Comparison of ENCODE assay signal across 9 mouse cellular contexts in genomic region chr5:73344310-73344709, GRCm38 (mm10). TPM values are rescaled to one million over a fixed set of nuclear protein-coding genes. Genes with fewer than 3 reads are reported as not detected.
A peak's percentile ranks its signal among the peaks of the same experiment; 100 is the strongest.
DNase-seq lines count a peak whose midpoint lies in the region; ATAC-seq and TF ChIP-seq lines count a peak whose summit lies in the region.
"Had no signal": no experiment of that assay in that cellular context is flagged by ENCODE, and none has a peak within 500 bp of the region (broad histone marks: within the 10 kb centered on the region; RNA-seq: fewer than 3 reads in every experiment).

No protein-coding gene starts in this region.

- H3K9ac ChIP-seq in limb, embryonic 14.5 days (ENCODE audit: low read depth, low read length, severe bottlenecking) = no peak overlapping the region
- H3K9ac ChIP-seq: lung, embryonic 14.5 days had no signal

- DNase-seq in limb, embryonic 14.5 days (ENCODE audit: low spot score) = peak; percentile 63
- no peak for DNase-seq in limb, embryonic 10.5 days (ENCODE audit: low spot score)
- peak; percentile 56 for DNase-seq in adrenal gland, postnatal 25 days
- DNase-seq in induced T-regulatory cell, adult 2 months (ENCODE audit: low read depth) = peak; percentile 21
- peak; percentile 54 for DNase-seq in midbrain, embryonic 10.5 days (ENCODE audit: low spot score)
- DNase-seq in liver = no peak
- no peak for DNase-seq in ovary, adult 18-20 months (ENCODE audit: low spot score)
- DNase-seq in lung, postnatal 14 days = no peak
- DNase-seq: lung, embryonic 14.5 days had no signal

- no peak overlapping the region for H3K4me3 ChIP-seq in limb, embryonic 14.5 days (replicated peaks; ENCODE audit: low read length)
- no peak overlapping the region for H3K4me3 ChIP-seq in limb, embryonic 10.5 days
- H3K4me3 ChIP-seq in midbrain, embryonic 10.5 days = peak overlapping the region; percentile 2; the same call in 1 of the 2 replicates

- 70% methylated on average over 10 of the region's 10 CpGs for WGBS in limb, embryonic 14.5 days
- 90% methylated on average over 10 of the region's 10 CpGs for WGBS in limb, embryonic 10.5 days
- 71% methylated on average over 10 of the region's 10 CpGs for WGBS in midbrain, embryonic 10.5 days

- ATAC-seq in limb, embryonic 14.5 days (ENCODE audit: low FRiP score, low read depth) = no peak

- no peak overlapping the region for H3K27ac ChIP-seq in limb, embryonic 14.5 days (replicated peaks; ENCODE audit: low read depth, low read length)
- H3K27ac ChIP-seq in limb, embryonic 10.5 days = no peak overlapping the region
- peak overlapping the region; percentile 61 for H3K27ac ChIP-seq in midbrain, embryonic 10.5 days (replicated peaks)

- H3K27me3 ChIP-seq in limb, embryonic 14.5 days (ENCODE audit: control insufficient read depth, insufficient read depth, low read length) = no peaks in the 10 kb centered on the region
- H3K27me3 ChIP-seq in limb, embryonic 10.5 days (ENCODE audit: low read depth, poor library complexity, severe bottlenecking) = peaks cover 20% of the 10 kb centered on the region; the same call in 1 of the 2 replicates
- no peaks in the 10 kb centered on the region for H3K27me3 ChIP-seq in midbrain, embryonic 10.5 days (ENCODE audit: low read depth, poor library complexity, severe bottlenecking)

- no peak for TF ChIP-seq POLR2A in limb, embryonic 14.5 days (IDR thresholded peaks at IDR 0.05; ENCODE audit: borderline replicate concordance, extremely low read depth, insufficient read depth, insufficient read length)

- H3K9me3 ChIP-seq in limb, embryonic 14.5 days (ENCODE audit: control insufficient read depth, low read length) = no peaks in the 10 kb centered on the region
- H3K9me3 ChIP-seq in limb, embryonic 10.5 days (replicated peaks) = no peaks in the 10 kb centered on the region
- no peaks in the 10 kb centered on the region for H3K9me3 ChIP-seq in midbrain, embryonic 10.5 days (replicated peaks)

- no peaks in the 10 kb centered on the region for H3K4me1 ChIP-seq in limb, embryonic 14.5 days (ENCODE audit: control insufficient read depth, insufficient read depth, low read length)
- H3K4me1 ChIP-seq in limb, embryonic 10.5 days = no peaks in the 10 kb centered on the region
- H3K4me1 ChIP-seq in midbrain, embryonic 10.5 days = peaks cover 24% of the 10 kb centered on the region

- H3K4me2 ChIP-seq in limb, embryonic 14.5 days (replicated peaks; ENCODE audit: low read depth, low read length, severe bottlenecking) = no peak overlapping the region
- H3K4me2 ChIP-seq: lung, embryonic 14.5 days had no signal

- H3K36me3 ChIP-seq in limb, embryonic 14.5 days (ENCODE audit: control insufficient read depth, insufficient read depth, low read length) = no peaks in the 10 kb centered on the region
- H3K36me3 ChIP-seq in limb, embryonic 10.5 days = no peaks in the 10 kb centered on the region
- H3K36me3 ChIP-seq in midbrain, embryonic 10.5 days = no peaks in the 10 kb centered on the region

RNA-seq across cellular contexts. Expression of gene Ociad2, which starts 3.5 kb away (rescaled TPM):
- 2.4 and 3.1 TPM in 2 replicates for polyA plus RNA-seq in limb, embryonic 14.5 days (2012; rRNA removed)
- polyA plus RNA-seq in limb, embryonic 14.5 days (2014; fragmentation: Nextera tagmentation; extraction: Ambion mirVana) = 12.8 and 13.1 TPM in 2 replicates
- polyA plus RNA-seq in limb, embryonic 10.5 days (2016; fragmentation: Nextera tagmentation; extraction: Ambion mirVana) = 6.0 and 6.6 TPM in 2 replicates
- 17.4 and 24.9 TPM in 2 replicates for total RNA-seq in adrenal gland, postnatal 25 days (2021)
- 10.2 and 14.6 TPM in 2 replicates for polyA plus RNA-seq in midbrain, embryonic 10.5 days (2016; fragmentation: Nextera tagmentation; extraction: Ambion mirVana)

RNA-seq across cellular contexts. Expression of gene Ociad1, which starts 51.7 kb away (rescaled TPM):
- polyA plus RNA-seq in limb, embryonic 14.5 days (2012; rRNA removed) = 147 and 171 TPM in 2 replicates
- polyA plus RNA-seq in limb, embryonic 14.5 days (2014; fragmentation: Nextera tagmentation; extraction: Ambion mirVana) = 137 and 144 TPM in 2 replicates
- 130 and 154 TPM in 2 replicates for polyA plus RNA-seq in limb, embryonic 10.5 days (2016; fragmentation: Nextera tagmentation; extraction: Ambion mirVana)
- 245 and 249 TPM in 2 replicates for total RNA-seq in adrenal gland, postnatal 25 days (2021)
- 164 TPM in 2 replicates for polyA plus RNA-seq in midbrain, embryonic 10.5 days (2016; fragmentation: Nextera tagmentation; extraction: Ambion mirVana)

Comparison
In these comparisons a context has a peak if more than half of its experiments do, and no peak if none do; other contexts are left out.
1. DNase-seq: peak in limb, embryonic 14.5 days (single experiment), adrenal gland, postnatal 25 days (single experiment), induced T-regulatory cell, adult 2 months (single experiment) and midbrain, embryonic 10.5 days (single experiment); none in limb, embryonic 10.5 days (single experiment), liver (single experiment), ovary, adult 18-20 months (single experiment) and lung, postnatal 14 days (single experiment).